Mouse (Mus musculus): ENCODE data around the gene Phb.
"Not testable (repeated sequence)": the region's sequence is repeated elsewhere in the genome, so short reads cannot be mapped to it uniquely, and the experiment has no call there.

DNA sequence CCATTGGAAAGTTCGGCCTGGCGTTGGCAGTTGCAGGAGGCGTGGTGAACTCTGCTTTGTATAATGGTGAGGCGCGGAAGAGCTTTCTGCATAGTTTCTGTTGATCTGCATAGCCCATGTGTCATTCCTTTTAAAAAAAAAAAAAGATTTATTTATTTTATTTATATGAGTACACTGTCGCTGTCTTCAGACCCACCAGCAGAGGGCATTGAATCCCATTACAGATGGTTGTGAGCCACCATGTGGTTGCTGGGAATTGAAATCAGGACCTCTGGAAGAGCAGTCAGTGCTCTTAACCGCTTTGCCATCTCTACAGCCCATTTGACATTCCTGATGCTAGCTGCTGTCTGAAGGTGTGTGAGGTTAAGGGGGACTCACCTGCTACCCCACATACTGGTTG, 1.3 kb downstream of the Phb start:
- TF ChIP-seq POLR2A (IDR thresholded peaks at IDR 0.05; ENCODE audit: borderline replicate concordance, extremely low read depth, insufficient read depth, insufficient read length, poor library complexity, severe bottlenecking); CTCF (IDR thresholded peaks at IDR 0.05; ENCODE audit: borderline replicate concordance, extremely low read depth, insufficient read depth, insufficient read length): not testable (repeated sequence)

Measured in brain, embryonic 14.5 days (tissue).